Mouse (Mus musculus) limb, embryonic 10.5 days (tissue): ENCODE data around the gene Sptb. TPM values are rescaled to one million over a fixed set of nuclear protein-coding genes. Genes with fewer than 3 reads are reported as not detected.

ENCODE experiments used
- DNase-seq: peaks from one replicate; pipeline ENCODE4 v3.0.0-alpha.2; 2017; ENCODE audit warnings: low spot score
- H3K27ac ChIP-seq: fragments of 300-500 bp; sonication (generic); 2 replicates; pipeline ENCODE4 v1.5.1; 2016; ENCODE audit warnings: mild to moderate bottlenecking
- H3K27me3 ChIP-seq: fragments of 300-500 bp; sonication (generic); 2 replicates; pipeline ENCODE4 v1.6.1; 2016; ENCODE audit warnings: low read depth, mild to moderate bottlenecking; ENCODE audit not compliant: poor library complexity, severe bottlenecking
- H3K36me3 ChIP-seq: fragments of 300-500 bp; sonication (generic); 2 replicates; pipeline ENCODE4 v1.6.1; 2016; ENCODE audit warnings: mild to moderate bottlenecking, moderate library complexity
- H3K4me1 ChIP-seq: fragments of 300-500 bp; sonication (generic); 2 replicates; pipeline ENCODE4 v1.6.1; 2016
- H3K4me3 ChIP-seq: fragments of 300-500 bp; sonication (generic); 2 replicates; pipeline ENCODE4 v1.5.1; 2016; ENCODE audit warnings: mild to moderate bottlenecking, moderate library complexity
- H3K9me3 ChIP-seq: fragments of 300-500 bp; sonication (generic); replicated peaks from 2 replicates; pipeline ENCODE4 v1.6.1; 2016; ENCODE audit warnings: mild to moderate bottlenecking
- WGBS: fragments of 180-500 bp; shearing (Covaris S2); methylation state at CpG from one replicate; pipeline ENCODE4 v1.1.7; 2016; 5-methylcytosine and 5-hydroxymethylcytosine counted together
- polyA plus RNA-seq: library from polyadenylated mRNA; unstranded; fragments of >200 nt; fragmentation: Nextera tagmentation; extraction: Ambion mirVana; gene quantifications from 2 replicates; pipeline ENCODE4 v1.2.1, GENCODE M21; 2016

Gene Sptb
- polyA plus RNA-seq, 1 experiment from 2014 or later: 3.7 TPM

DNA sequence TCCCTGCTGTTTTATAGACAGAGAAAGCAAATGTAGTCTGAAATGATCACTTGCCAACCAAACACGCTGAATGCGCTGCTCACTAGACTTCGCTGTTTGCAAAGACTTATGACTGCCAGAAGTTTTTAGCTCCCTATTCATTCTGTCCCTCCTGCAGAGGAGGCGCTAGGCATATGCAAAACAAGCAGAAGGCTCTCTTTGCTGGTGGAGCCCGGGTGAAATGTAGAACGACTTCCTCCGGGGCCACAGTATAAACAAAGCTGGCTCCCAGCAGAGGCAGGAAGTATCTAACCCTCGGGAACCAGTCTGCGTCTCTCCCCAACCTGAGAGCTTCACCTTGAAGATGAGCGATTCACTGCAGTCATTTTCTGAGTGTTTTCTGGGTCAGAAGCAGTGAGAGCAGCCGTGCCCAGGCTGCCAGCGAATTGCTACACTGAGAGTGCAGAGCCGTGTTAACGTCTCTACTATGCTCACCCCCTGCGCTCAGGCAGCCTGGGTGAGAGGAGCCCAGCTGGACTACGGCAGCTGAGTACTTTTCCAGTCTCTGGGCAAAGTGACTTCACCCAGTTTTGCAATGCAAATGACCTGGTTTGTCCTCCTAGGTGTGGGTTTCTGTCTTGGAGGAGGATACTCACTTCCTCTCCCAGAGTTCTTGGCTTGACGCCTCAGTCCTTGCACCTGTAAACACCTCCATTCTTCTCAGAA lies 15.4 kb downstream of the Sptb start:
- no peak for DNase-seq
- WGBS: 9% methylated on average over 17 of the region's 17 CpGs
- H3K4me1 ChIP-seq: peaks cover 7% of the 10 kb centered on the region

GRCm38 (mm10) chr12:76687498-76688200 lies 22.7 kb downstream of the Sptb start:
- Histone ChIP-seq H3K4me1 (peaks cover 9% of the 10 kb centered on the region), H3K4me3 (no peak overlapping the region), H3K9me3 (no peaks in the 10 kb centered on the region), H3K27me3 (no peaks in the 10 kb centered on the region), H3K36me3 (no peaks in the 10 kb centered on the region), H3K27ac (no peak overlapping the region)
- no peak for DNase-seq
- WGBS: 82% methylated on average over 10 of the region's 10 CpGs

More for the DNA sequence above, 15.4 kb downstream of the Sptb start:
- Histone ChIP-seq H3K4me3 (peak overlapping the region; percentile 40), H3K9me3 (no peaks in the 10 kb centered on the region), H3K27ac (0 out of 2 replicates have a peak overlapping the region, but pooled peaks have one; percentile 2), H3K36me3 (no peaks in the 10 kb centered on the region), H3K27me3 (no peaks in the 10 kb centered on the region; the same call in 1 of the 2 replicates)

GRCm38 (mm10) chr12:76685647-76686046 lies 24.7 kb downstream of the Sptb start:
- H3K4me3 ChIP-seq: no peak overlapping the region
- no peaks in the 10 kb centered on the region for H3K36me3 ChIP-seq
- H3K27ac ChIP-seq: no peak overlapping the region
- no peak for DNase-seq
- peaks cover 9% of the 10 kb centered on the region for H3K4me1 ChIP-seq
- WGBS: 93% methylated on average over 3 of the region's 3 CpGs
- no peaks in the 10 kb centered on the region for H3K9me3 ChIP-seq
- H3K27me3 ChIP-seq: no peaks in the 10 kb centered on the region

GRCm38 (mm10) chr12:76684493-76684892 lies 25.9 kb downstream of the Sptb start:
- H3K27ac ChIP-seq: 0 out of 2 replicates have a peak overlapping the region, but pooled peaks have one; percentile 46

GRCm38 (mm10) chr12:76681937-76682336 lies 28.4 kb downstream of the Sptb start:
- Histone ChIP-seq H3K36me3 (no peaks in the 10 kb centered on the region), H3K9me3 (no peaks in the 10 kb centered on the region), H3K4me1 (peaks cover 9% of the 10 kb centered on the region), H3K27ac (no peak overlapping the region), H3K27me3 (no peaks in the 10 kb centered on the region), H3K4me3 (no peak overlapping the region)
- no peak for DNase-seq

More at GRCm38 (mm10) chr12:76684493-76684892, 25.9 kb downstream of the Sptb start:
- Histone ChIP-seq H3K4me1 (peaks cover 9% of the 10 kb centered on the region), H3K27me3 (no peaks in the 10 kb centered on the region), H3K36me3 (no peaks in the 10 kb centered on the region), H3K4me3 (no peak overlapping the region), H3K9me3 (no peaks in the 10 kb centered on the region)
- WGBS: 64% methylated on average over 6 of the region's 6 CpGs
- DNase-seq: no peak

DNA sequence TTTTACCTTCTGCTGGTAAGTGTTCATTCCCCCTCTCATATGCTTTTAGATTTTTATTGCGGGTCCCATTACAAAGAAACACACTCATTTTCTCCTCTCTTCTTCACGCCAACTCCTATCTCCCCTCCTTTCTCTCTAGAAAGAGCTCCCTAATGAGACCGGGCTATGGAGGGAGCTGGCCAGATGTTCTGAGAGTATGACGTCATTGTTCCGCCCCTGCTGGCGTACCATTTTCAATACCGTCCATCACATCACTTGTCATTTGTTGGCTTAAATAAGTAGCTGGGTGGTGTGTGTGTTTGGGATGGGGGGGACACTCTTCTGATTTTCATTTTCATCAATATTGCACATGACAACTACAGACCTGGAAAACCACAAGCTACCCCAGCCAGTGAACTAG lies 33.3 kb downstream of the Sptb start:
- no peaks in the 10 kb centered on the region for H3K27me3 ChIP-seq
- H3K27ac ChIP-seq: no peak overlapping the region
- peaks cover 10% of the 10 kb centered on the region; the same call in 1 of the 2 replicates for H3K4me1 ChIP-seq
- H3K36me3 ChIP-seq: no peaks in the 10 kb centered on the region
- H3K4me3 ChIP-seq: no peak overlapping the region
- H3K9me3 ChIP-seq: no peaks in the 10 kb centered on the region
- DNase-seq: no peak
- WGBS: 65% methylated on average over 7 of the region's 7 CpGs

DNA sequence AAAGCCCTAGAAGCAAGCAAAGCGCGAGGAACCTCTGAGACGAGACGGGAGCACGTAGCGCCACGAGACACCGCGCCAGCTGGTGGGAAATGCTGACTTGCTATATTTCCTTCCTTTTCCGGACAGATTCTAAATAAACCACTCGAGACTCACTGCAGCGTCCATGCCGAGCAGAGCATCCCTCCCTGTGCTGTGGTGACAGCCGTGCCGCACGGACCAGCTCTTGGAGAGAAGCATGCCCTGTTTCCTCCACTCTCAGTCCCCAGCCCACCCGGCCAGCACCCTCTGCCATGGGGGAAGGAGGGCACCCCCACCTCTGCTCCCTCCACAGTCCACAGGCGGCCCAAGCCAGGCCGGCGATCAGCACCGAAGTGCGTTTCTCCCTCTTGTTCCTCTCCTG lies 33.9 kb downstream of the Sptb start:
- H3K36me3 ChIP-seq: no peaks in the 10 kb centered on the region
- H3K27ac ChIP-seq: 0 out of 2 replicates have a peak overlapping the region, but pooled peaks have one; percentile 56
- peaks cover 10% of the 10 kb centered on the region; the same call in 1 of the 2 replicates for H3K4me1 ChIP-seq
- no peaks in the 10 kb centered on the region for H3K9me3 ChIP-seq
- H3K4me3 ChIP-seq: no peak overlapping the region
- no peak for DNase-seq
- 87% methylated on average over 22 of the region's 22 CpGs for WGBS
- no peaks in the 10 kb centered on the region for H3K27me3 ChIP-seq

DNA sequence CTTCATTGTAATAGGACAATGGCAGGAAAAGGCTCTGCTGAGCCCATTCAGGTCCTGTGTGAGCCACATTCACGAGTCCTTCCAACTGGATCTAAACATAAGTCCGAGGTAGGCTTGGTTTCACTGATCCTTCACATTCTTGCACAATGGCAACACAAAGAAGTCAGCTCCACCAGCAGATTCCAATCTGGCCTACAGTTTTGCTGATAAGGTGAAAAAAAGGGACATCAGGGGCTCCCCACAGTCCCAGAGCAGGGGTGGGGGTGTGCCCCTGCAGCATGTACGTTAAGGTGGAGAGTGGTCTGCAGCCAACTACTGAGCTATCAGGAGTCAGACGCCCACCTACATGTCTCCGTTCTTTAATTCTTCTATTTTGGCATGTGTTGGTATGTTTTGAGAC lies 35.0 kb downstream of the Sptb start:
- no peaks in the 10 kb centered on the region for H3K27me3 ChIP-seq
- no peak overlapping the region for H3K4me3 ChIP-seq
- 80% methylated on average over 5 of the region's 5 CpGs for WGBS
- H3K27ac ChIP-seq: peak overlapping the region; percentile 20; the same call in 1 of the 2 replicates
- peaks cover 17% of the 10 kb centered on the region for H3K4me1 ChIP-seq
- no peak for DNase-seq
- no peaks in the 10 kb centered on the region for H3K9me3 ChIP-seq
- no peaks in the 10 kb centered on the region for H3K36me3 ChIP-seq

- Histone ChIP-seq H3K27ac (peak overlapping the region; percentile 33; the same call in 1 of the 2 replicates), H3K4me1 (peaks cover 25% of the 10 kb centered on the region), H3K9me3 (no peaks in the 10 kb centered on the region), H3K27me3 (no peaks in the 10 kb centered on the region), H3K36me3 (no peaks in the 10 kb centered on the region), H3K4me3 (no peak overlapping the region)
- DNase-seq: no peak
- 86% methylated on average over 12 of the region's 12 CpGs for WGBS
Observed at GRCm38 (mm10) chr12:76673794-76674222, 36.5 kb downstream of the Sptb start.

GRCm38 (mm10) chr12:76672008-76672407 lies 38.3 kb downstream of the Sptb start:
- WGBS: 88% methylated on average over 8 of the region's 8 CpGs
- H3K4me1 ChIP-seq: peaks cover 28% of the 10 kb centered on the region
- no peak for DNase-seq
- no peak overlapping the region for H3K4me3 ChIP-seq
- no peaks in the 10 kb centered on the region for H3K9me3 ChIP-seq
- H3K27me3 ChIP-seq: no peaks in the 10 kb centered on the region
- no peaks in the 10 kb centered on the region for H3K36me3 ChIP-seq
- H3K27ac ChIP-seq: no peak overlapping the region

- Histone ChIP-seq H3K9me3 (no peaks in the 10 kb centered on the region), H3K4me1 (peaks cover 25% of the 10 kb centered on the region), H3K27me3 (no peaks in the 10 kb centered on the region), H3K27ac (peak overlapping the region; percentile 47; the same call in 1 of the 2 replicates), H3K36me3 (no peaks in the 10 kb centered on the region), H3K4me3 (no peak overlapping the region)
- 65% methylated on average over 13 of the region's 13 CpGs for WGBS
- DNase-seq: no peak
Observed at GRCm38 (mm10) chr12:76670533-76671086, 39.7 kb downstream of the Sptb start.

DNA sequence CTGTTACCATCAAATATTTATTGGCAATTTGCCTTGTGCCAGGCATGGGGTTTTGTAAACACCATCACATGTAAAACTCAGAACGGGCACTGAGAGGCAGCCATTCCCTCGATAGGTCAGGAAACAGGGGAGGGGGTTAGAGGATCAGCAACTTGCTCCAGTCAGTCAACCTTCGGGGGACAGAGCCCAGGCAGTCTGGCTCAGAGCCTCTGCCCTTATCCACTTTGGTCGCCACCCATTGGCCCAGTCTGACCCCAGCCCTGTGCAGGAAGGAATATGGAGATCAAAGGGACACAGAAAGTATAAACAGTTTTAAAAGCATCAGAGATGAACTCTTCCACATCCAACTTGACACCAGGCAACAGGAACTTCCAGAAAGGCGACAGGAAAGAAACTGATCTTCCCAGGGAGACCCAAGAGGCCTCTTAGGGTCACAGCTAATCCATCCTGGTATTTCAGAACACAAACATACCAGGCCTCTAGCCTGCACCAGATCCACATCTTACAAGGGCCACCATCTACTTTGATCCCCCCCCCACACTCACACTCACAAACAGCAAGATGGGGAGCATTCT lies 40.3 kb downstream of the Sptb start:
- no peaks in the 10 kb centered on the region for H3K27me3 ChIP-seq
- H3K36me3 ChIP-seq: no peaks in the 10 kb centered on the region
- peaks cover 22% of the 10 kb centered on the region for H3K4me1 ChIP-seq
- H3K9me3 ChIP-seq: no peaks in the 10 kb centered on the region
- no peak overlapping the region; the same call in 1 of the 2 replicates for H3K27ac ChIP-seq
- 15% methylated on average over 5 of the region's 5 CpGs for WGBS
- H3K4me3 ChIP-seq: no peak overlapping the region
- no peak for DNase-seq
